Mouse (Mus musculus): ENCODE data around the gene Ccdc32.

DNA sequence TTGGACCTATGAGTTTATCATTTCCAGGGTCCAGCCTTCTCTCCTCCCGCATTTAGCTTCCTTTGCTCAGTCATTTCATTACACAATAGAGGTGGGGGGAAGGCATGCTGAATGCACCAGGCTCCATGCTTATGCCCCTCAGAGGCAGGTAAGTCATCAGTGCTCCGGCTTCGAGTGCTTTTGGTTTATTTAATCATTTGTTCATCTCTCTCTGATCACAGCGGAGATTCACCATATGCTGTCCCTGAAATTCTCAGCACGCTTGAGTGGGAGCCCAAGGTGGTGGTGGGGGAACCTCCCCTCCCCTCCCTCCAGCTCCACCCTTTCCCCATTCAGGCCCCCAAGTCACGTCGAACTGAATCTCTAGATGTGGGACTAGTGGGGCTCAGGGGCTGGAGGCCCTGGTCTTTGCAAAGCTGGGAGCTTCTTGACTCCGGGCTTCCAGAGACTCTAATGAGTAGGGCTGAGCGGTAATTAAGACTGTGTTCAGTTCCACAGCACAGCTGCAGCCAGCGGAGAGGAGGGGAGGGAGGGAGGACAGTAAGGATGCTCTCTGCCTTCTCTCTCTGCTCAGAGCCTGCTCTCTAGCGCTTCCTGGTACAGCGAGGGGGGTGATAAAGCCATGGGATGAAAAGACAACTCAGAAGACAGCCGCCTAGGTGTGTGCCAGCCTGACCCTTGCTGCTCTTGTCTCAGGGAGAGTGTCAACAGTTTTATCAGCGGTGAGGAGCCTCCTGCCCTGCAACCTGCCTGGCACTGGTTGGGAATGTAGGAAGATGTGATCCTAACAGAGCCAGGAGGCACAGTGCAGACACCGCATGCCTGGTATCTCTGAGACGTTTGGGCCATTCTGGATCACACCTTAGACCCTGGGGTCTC lies 33.0 kb downstream of the Ccdc32 start:
- TF ChIP-seq USF1 (IDR thresholded peaks at IDR 0.05; ENCODE audit: low read depth) (no peak), POLR2A (IDR thresholded peaks at IDR 0.05; ENCODE audit: insufficient read length, low read depth) (no peak), TCF12 (IDR thresholded peaks at IDR 0.05; ENCODE audit: insufficient read depth, poor library complexity, severe bottlenecking) (no peak), MYOD1 (IDR thresholded peaks at IDR 0.05; ENCODE audit: control insufficient read depth in 1 of 3, insufficient read length in 2 of 3, low read depth in 2 of 3) (no peak), MAX (IDR thresholded peaks at IDR 0.05; ENCODE audit: low read depth) (no peak)

Data from myocyte (in vitro differentiated cells).